Mouse (Mus musculus) midbrain, embryonic 12.5 days (tissue): Measurements from ENCODE around the gene Grm2. TPM values are rescaled to one million over a fixed set of nuclear protein-coding genes. Genes with fewer than 3 reads are reported as not detected.

Experiments
- ATAC-seq: fragments of 200-750 bp; cut with Nextera tagmentation; 2 replicates; pipeline ENCODE4 v1.8.0; 2017; ENCODE audit warnings: low read depth, moderate TSS enrichment, moderate library complexity; ENCODE audit not compliant: low FRiP score
- H3K27ac ChIP-seq: fragments of 300-500 bp; sonication (generic); replicated peaks from 2 replicates; pipeline ENCODE4 v1.5.1; 2016; ENCODE audit warnings: mild to moderate bottlenecking
- H3K27me3 ChIP-seq: fragments of 300-500 bp; sonication (generic); 2 replicates; pipeline ENCODE4 v1.6.1; 2016; ENCODE audit warnings: mild to moderate bottlenecking
- H3K36me3 ChIP-seq: fragments of 300-500 bp; sonication (generic); 2 replicates; pipeline ENCODE4 v1.6.1; 2016
- H3K4me1 ChIP-seq: fragments of 300-500 bp; sonication (generic); 2 replicates; pipeline ENCODE4 v1.6.1; 2016
- H3K4me2 ChIP-seq: fragments of 300-500 bp; sonication (generic); replicated peaks from 2 replicates; pipeline ENCODE4 v1.6.1; 2016; ENCODE audit warnings: mild to moderate bottlenecking, moderate library complexity
- H3K4me3 ChIP-seq: fragments of 300-500 bp; sonication (generic); 2 replicates; pipeline ENCODE4 v1.5.1; 2016; ENCODE audit warnings: mild to moderate bottlenecking
- H3K9ac ChIP-seq: fragments of 300-500 bp; sonication (generic); replicated peaks from 2 replicates; pipeline ENCODE4 v1.6.1; 2016; ENCODE audit warnings: mild to moderate bottlenecking, moderate library complexity
- H3K9me3 ChIP-seq: fragments of 300-500 bp; sonication (generic); 2 replicates; pipeline ENCODE4 v1.6.1; 2016; ENCODE audit warnings: mild to moderate bottlenecking
- WGBS: fragments of 180-500 bp; shearing (Covaris S2); methylation state at CpG from one replicate; pipeline ENCODE4 v1.1.7; 2016; 5-methylcytosine and 5-hydroxymethylcytosine counted together
- polyA plus RNA-seq: library from polyadenylated mRNA; unstranded; fragments of >200 nt; fragmentation: Nextera tagmentation; extraction: Ambion mirVana; gene quantifications from 2 replicates; pipeline ENCODE4 v1.2.1, GENCODE M21; 2016

Gene Grm2
- polyA plus RNA-seq, 1 experiment from 2014 or later: 9.6 TPM

- Histone ChIP-seq H3K27ac (no peak overlapping the region), H3K4me1 (no peaks in the 10 kb centered on the region), H3K36me3 (peaks cover 18% of the 10 kb centered on the region), H3K27me3 (no peaks in the 10 kb centered on the region), H3K9me3 (no peaks in the 10 kb centered on the region), H3K9ac (no peak overlapping the region), H3K4me2 (no peak overlapping the region), H3K4me3 (no peak overlapping the region)
- 75% methylated on average over 9 of the region's 9 CpGs for WGBS
- ATAC-seq: no peak
These were observed 20.1 kb upstream of the Grm2 start for GRCm38 (mm10) chr9:106675965-106676364.

GRCm38 (mm10) chr9:106675480-106675879 is 19.6 kb upstream of the Grm2 start:
- 0% methylated on average over 1 of the region's 1 CpGs for WGBS
- Histone ChIP-seq H3K4me3 (no peak overlapping the region), H3K9me3 (no peaks in the 10 kb centered on the region), H3K4me2 (no peak overlapping the region), H3K27ac (no peak overlapping the region), H3K4me1 (no peaks in the 10 kb centered on the region), H3K36me3 (peaks cover 14% of the 10 kb centered on the region), H3K27me3 (no peaks in the 10 kb centered on the region), H3K9ac (no peak overlapping the region)
- ATAC-seq: peak; percentile 63; the same call in 1 of the 2 replicates

GRCm38 (mm10) chr9:106673860-106674259 is 18.0 kb upstream of the Grm2 start:
- Histone ChIP-seq H3K27me3 (no peaks in the 10 kb centered on the region), H3K4me3 (no peak overlapping the region), H3K36me3 (peaks cover 8% of the 10 kb centered on the region; the same call in 1 of the 2 replicates), H3K9me3 (no peaks in the 10 kb centered on the region), H3K9ac (no peak overlapping the region), H3K27ac (no peak overlapping the region), H3K4me2 (no peak overlapping the region), H3K4me1 (no peaks in the 10 kb centered on the region)
- 73% methylated on average over 2 of the region's 2 CpGs for WGBS
- no peak for ATAC-seq

GRCm38 (mm10) chr9:106664856-106665255 is 9.0 kb upstream of the Grm2 start:
- Histone ChIP-seq H3K27ac (peak overlapping the region; percentile 78), H3K4me3 (no peak overlapping the region), H3K4me2 (no peak overlapping the region), H3K27me3 (no peaks in the 10 kb centered on the region), H3K9me3 (no peaks in the 10 kb centered on the region), H3K9ac (no peak overlapping the region), H3K4me1 (peaks cover 17% of the 10 kb centered on the region), H3K36me3 (peaks cover 9% of the 10 kb centered on the region; the same call in 1 of the 2 replicates)
- 76% methylated on average over 6 of the region's 6 CpGs for WGBS
- ATAC-seq: no peak

- peak overlapping the region; percentile 78 for H3K27ac ChIP-seq
These were observed 8.6 kb upstream of the Grm2 start for GRCm38 (mm10) chr9:106664433-106664832.

GRCm38 (mm10) chr9:106663200-106663599 is 7.3 kb upstream of the Grm2 start:
- Histone ChIP-seq H3K9me3 (no peaks in the 10 kb centered on the region), H3K9ac (no peak overlapping the region), H3K36me3 (peaks cover 18% of the 10 kb centered on the region), H3K27me3 (no peaks in the 10 kb centered on the region), H3K27ac (no peak overlapping the region), H3K4me1 (peaks cover 26% of the 10 kb centered on the region), H3K4me2 (no peak overlapping the region), H3K4me3 (no peak overlapping the region)
- 86% methylated on average over 6 of the region's 6 CpGs for WGBS
- no peak for ATAC-seq

More at GRCm38 (mm10) chr9:106664433-106664832, 8.6 kb upstream of the Grm2 start:
- WGBS: 36% methylated on average over 4 of the region's 4 CpGs
- H3K4me1 ChIP-seq: peaks cover 20% of the 10 kb centered on the region
- no peaks in the 10 kb centered on the region for H3K9me3 ChIP-seq
- H3K27me3 ChIP-seq: no peaks in the 10 kb centered on the region
- H3K9ac ChIP-seq: no peak overlapping the region
- no peak overlapping the region for H3K4me2 ChIP-seq
- ATAC-seq: peak; percentile 75
- no peak overlapping the region for H3K4me3 ChIP-seq
- peaks cover 9% of the 10 kb centered on the region; the same call in 1 of the 2 replicates for H3K36me3 ChIP-seq

- no peak overlapping the region for H3K27ac ChIP-seq
- H3K27me3 ChIP-seq: peaks cover 22% of the 10 kb centered on the region
- no peak overlapping the region for H3K9ac ChIP-seq
- ATAC-seq: no peak
- WGBS: 35% methylated on average over 1 of the region's 1 CpGs
- peaks cover 18% of the 10 kb centered on the region for H3K36me3 ChIP-seq
- H3K4me2 ChIP-seq: no peak overlapping the region
- H3K4me3 ChIP-seq: no peak overlapping the region
- peaks cover 36% of the 10 kb centered on the region for H3K4me1 ChIP-seq
- no peaks in the 10 kb centered on the region for H3K9me3 ChIP-seq
These were observed 4.1 kb upstream of the Grm2 start for GRCm38 (mm10) chr9:106659935-106660334.

- Histone ChIP-seq H3K36me3 (peaks cover 18% of the 10 kb centered on the region), H3K27ac (peak overlapping the region; percentile 8; the same call in 1 of the 2 replicates), H3K27me3 (peaks cover 27% of the 10 kb centered on the region), H3K9ac (no peak overlapping the region), H3K4me3 (no peak overlapping the region), H3K4me1 (peaks cover 31% of the 10 kb centered on the region), H3K9me3 (no peaks in the 10 kb centered on the region), H3K4me2 (no peak overlapping the region)
- no peak for ATAC-seq
- 12% methylated on average over 7 of the region's 7 CpGs for WGBS
These were observed 3.6 kb upstream of the Grm2 start for GRCm38 (mm10) chr9:106659441-106659840.

- H3K36me3 ChIP-seq: peaks cover 17% of the 10 kb centered on the region
- ATAC-seq: no peak
- 38% methylated on average over 5 of the region's 5 CpGs for WGBS
- no peak overlapping the region for H3K4me2 ChIP-seq
- no peak overlapping the region for H3K9ac ChIP-seq
- peaks cover 34% of the 10 kb centered on the region for H3K27me3 ChIP-seq
- 0 out of 2 replicates have a peak overlapping the region, but pooled peaks have one; percentile 11 for H3K27ac ChIP-seq
- H3K4me1 ChIP-seq: peaks cover 24% of the 10 kb centered on the region
- no peak overlapping the region for H3K4me3 ChIP-seq
- H3K9me3 ChIP-seq: no peaks in the 10 kb centered on the region
These were observed 1.7 kb upstream of the Grm2 start for GRCm38 (mm10) chr9:106657592-106657991.

GRCm38 (mm10) chr9:106656820-106657219 is 938 bp upstream of the Grm2 start:
- WGBS: 15% methylated on average over 5 of the region's 5 CpGs
- no peaks in the 10 kb centered on the region for H3K9me3 ChIP-seq
- H3K4me3 ChIP-seq: no peak overlapping the region
- H3K27ac ChIP-seq: peak overlapping the region; percentile 64; the same call in 1 of the 2 replicates
- peaks cover 34% of the 10 kb centered on the region for H3K27me3 ChIP-seq
- H3K36me3 ChIP-seq: peaks cover 9% of the 10 kb centered on the region; the same call in 1 of the 2 replicates
- peaks cover 24% of the 10 kb centered on the region for H3K4me1 ChIP-seq
- no peak overlapping the region for H3K9ac ChIP-seq
- ATAC-seq: no peak
- no peak overlapping the region for H3K4me2 ChIP-seq

GRCm38 (mm10) chr9:106652720-106653119 is 3.2 kb downstream of the Grm2 start:
- H3K27me3 ChIP-seq: peaks cover 34% of the 10 kb centered on the region
- no peak overlapping the region for H3K27ac ChIP-seq
- 70% methylated on average over 1 of the region's 1 CpGs for WGBS
- no peak overlapping the region for H3K4me2 ChIP-seq
- no peaks in the 10 kb centered on the region for H3K9me3 ChIP-seq
- H3K4me1 ChIP-seq: peaks cover 16% of the 10 kb centered on the region
- no peaks in the 10 kb centered on the region for H3K36me3 ChIP-seq
- ATAC-seq: no peak
- no peak overlapping the region for H3K4me3 ChIP-seq
- no peak overlapping the region for H3K9ac ChIP-seq

- no peaks in the 10 kb centered on the region for H3K9me3 ChIP-seq
- WGBS: 79% methylated on average over 27 of the region's 27 CpGs
- ATAC-seq: no peak
- no peak overlapping the region for H3K4me2 ChIP-seq
- no peak overlapping the region for H3K9ac ChIP-seq
- no peaks in the 10 kb centered on the region for H3K27me3 ChIP-seq
- no peaks in the 10 kb centered on the region for H3K36me3 ChIP-seq
- H3K4me1 ChIP-seq: no peaks in the 10 kb centered on the region
- H3K4me3 ChIP-seq: no peak overlapping the region
- no peak overlapping the region for H3K27ac ChIP-seq
These were observed 8.7 kb downstream of the Grm2 start for GRCm38 (mm10) chr9:106647226-106647625.

GRCm38 (mm10) chr9:106645684-106646271 is 10.1 kb downstream of the Grm2 start:
- Histone ChIP-seq H3K4me2 (no peak overlapping the region), H3K27ac (no peak overlapping the region), H3K27me3 (no peaks in the 10 kb centered on the region), H3K36me3 (no peaks in the 10 kb centered on the region), H3K4me3 (no peak overlapping the region), H3K9ac (no peak overlapping the region), H3K9me3 (no peaks in the 10 kb centered on the region), H3K4me1 (no peaks in the 10 kb centered on the region)
- 80% methylated on average over 9 of the region's 9 CpGs for WGBS
- ATAC-seq: no peak
